Mouse (Mus musculus) monocyte, adult 2 months (primary cell): ENCODE measurements around the gene Zic5.
"Not testable (repeated sequence)": the region's sequence is repeated elsewhere in the genome, so short reads cannot be mapped to it uniquely, and the experiment has no call there.

Experiments used
- DNase-seq, 2 experiments: peaks; one replicate each; pipeline ENCODE4 v3.0.0; 2022; ENCODE audit warnings: low spot score in 2 of 2, low read depth in 1 of 2

Zic5 gene

GRCm38 (mm10) chr14:122465931-122466490, 534 bp upstream of the Zic5 start:
- DNase-seq = no peak

- DNase-seq = no peak
Measured at GRCm38 (mm10) chr14:122464351-122464762, 1.1 kb downstream of the Zic5 start.

- DNase-seq = not testable (repeated sequence)
Measured at GRCm38 (mm10) chr14:122463734-122464341, 1.6 kb downstream of the Zic5 start.

GRCm38 (mm10) chr14:122463080-122463691, 2.3 kb downstream of the Zic5 start:
- no peak for DNase-seq

GRCm38 (mm10) chr14:122462689-122463079, 2.8 kb downstream of the Zic5 start:
- DNase-seq = no peak

GRCm38 (mm10) chr14:122461966-122462365, 3.5 kb downstream of the Zic5 start:
- no peak for DNase-seq

DNA sequence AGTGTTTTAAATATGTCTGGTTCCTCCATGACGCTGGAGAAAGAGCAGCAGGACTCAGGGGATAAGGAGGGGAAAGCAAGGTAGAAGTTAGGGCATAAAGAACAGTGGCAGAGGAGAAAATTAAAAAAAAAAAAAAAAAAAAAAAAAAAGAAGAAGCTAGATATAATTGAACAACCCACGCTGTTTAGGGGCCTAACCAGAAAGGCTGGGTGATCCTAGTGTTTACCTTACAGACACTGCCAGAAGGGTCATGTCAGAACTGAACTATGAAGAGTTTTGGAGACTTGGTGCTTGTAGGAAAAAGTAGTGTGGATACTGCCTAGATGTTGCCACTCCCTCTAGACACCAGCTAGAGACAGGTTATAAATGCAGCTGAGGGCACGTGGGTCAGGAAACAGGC, 4.0 kb downstream of the Zic5 start:
- no peak for DNase-seq

- no peak for DNase-seq
Measured at GRCm38 (mm10) chr14:122460226-122460625, 5.3 kb downstream of the Zic5 start.

GRCm38 (mm10) chr14:122459776-122460175, 5.7 kb downstream of the Zic5 start:
- DNase-seq = no peak

DNA sequence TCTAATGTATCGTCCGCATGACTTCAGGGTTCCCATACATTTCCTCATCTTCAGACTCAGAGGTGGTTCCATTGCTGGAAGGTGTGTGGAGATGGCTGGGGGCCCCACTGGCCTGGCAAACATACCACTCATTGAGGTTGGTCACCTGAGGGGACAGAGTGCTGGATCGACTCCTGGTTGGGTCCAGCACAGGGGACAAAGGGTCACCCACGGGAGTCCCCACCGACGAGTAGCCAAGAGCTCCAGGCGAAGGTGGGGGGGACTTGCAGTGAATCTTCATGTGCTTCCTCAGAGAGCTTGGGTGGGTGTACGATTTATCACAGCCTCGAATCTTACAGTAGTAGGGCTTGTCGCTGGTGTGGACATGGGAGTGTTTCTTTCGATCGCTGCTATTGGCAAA, 6.1 kb downstream of the Zic5 start:
- DNase-seq = not testable (repeated sequence)

DNA sequence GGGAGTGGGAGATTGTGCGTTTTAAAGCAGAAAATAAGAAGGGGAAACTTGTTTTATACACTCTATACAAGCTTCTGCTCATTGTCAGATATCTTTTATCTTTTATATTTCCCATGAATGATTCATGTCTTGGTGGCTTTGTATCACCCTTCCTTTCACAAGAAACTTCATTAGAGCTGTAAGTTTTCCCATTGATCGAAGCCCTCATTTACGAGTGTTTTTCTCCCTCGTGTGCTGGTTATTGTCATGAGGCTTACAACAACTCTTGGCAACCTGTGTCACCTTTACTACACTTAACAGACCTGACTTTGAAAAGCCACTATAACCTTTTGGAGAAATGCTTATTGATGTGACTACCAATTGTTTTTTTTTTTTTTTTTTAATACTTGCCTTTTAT, 9.9 kb downstream of the Zic5 start:
- DNase-seq = no peak

DNA sequence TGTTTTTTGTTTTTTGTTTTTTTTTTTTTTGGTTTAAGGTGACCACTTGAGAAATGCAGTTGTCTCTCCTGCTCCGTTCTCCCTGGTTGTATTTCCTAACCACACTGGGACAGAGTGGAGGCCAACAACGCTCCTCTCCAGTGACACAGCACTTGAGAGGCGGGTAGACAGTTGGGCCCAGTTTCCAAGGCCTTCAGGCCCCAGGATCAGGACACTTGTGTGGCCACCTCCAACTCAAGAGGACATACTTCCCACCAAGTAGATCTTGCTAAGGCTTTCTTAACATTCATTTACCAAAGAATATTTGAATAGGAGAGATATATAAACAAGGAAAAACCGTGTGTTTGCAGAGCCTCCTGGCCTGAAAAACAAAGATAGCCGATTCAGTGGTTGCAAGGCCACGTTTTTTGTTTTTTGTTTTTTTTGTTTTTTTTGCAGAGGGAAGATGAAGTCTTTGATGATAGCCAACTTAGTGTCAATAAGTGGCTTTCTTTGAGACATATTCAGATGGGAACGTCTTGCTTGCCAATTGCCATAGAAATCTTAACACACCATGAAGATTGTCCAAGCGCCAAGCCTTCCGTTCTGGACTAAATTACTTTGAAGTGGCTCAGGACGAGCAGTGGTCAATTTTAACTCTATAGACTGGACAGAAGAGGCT, 10.4 kb downstream of the Zic5 start:
- DNase-seq = no peak

DNA sequence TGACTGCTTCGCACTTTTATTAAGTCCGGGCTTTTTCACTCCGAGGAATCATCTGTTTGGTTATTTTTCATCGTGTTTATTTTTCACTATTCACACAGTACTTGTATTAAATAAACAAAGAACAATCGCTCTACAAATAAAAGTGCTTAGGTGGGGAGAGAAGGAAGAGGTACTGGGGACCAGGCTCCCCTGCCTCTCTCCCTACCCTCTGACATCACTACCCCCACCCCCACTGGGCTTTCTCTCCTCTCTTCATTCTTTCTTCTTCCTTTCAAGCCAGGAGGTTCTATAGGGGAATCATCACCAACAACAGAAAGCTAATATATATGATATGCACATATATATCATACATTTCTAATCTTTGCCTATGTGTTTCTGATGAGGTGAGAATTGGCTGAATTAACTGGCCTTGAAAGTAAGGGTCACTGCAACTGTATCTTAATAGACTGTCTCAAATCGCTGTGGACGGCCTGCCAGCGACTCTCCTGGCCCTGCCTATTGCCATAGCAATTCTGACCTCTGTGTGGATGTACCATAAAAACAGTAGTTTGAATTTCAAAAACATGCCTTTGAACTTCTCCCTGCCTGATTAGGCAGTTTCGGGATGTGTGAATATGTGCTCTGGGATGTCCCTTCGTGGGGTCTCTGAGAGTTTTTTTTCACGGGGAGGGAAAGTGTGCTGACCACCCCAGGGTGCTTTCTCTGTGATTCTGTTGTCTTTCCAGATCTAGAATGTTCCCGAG, 11.3 kb downstream of the Zic5 start:
- DNase-seq = no peak

- no peak for DNase-seq
Measured at GRCm38 (mm10) chr14:122453388-122453995, 12.0 kb downstream of the Zic5 start.

GRCm38 (mm10) chr14:122452701-122453387, 12.6 kb downstream of the Zic5 start:
- DNase-seq = no peak

DNA sequence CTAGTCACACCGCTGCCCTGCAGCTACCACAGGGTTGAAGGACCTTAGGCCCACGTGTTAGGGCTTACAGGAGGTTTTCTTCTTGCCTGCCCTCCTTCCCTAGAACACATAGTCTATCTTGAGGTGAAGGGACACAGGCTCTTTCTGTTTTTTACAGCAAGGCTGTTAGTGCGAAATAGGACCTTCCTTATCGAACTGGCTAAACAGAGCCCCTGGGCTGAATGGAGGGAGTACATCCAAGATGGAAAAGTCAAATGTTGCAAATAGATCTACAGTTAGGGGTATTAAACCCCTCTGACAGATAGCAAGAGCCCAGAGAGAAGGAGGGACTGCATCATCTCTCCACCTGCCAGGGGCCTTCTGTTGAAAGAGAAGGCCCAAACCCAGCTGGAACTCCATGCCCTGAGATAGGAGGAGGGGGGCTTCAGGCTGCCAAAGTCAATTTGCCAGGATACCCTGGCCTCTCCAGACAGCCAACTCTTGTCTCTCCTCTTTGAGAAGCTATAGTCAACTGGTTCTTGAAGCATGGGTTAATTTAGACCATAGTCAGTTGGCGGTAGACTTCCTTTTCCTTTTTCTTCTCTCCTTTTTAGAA, 13.8 kb downstream of the Zic5 start:
- no peak for DNase-seq

GRCm38 (mm10) chr14:122450496-122451382, 14.7 kb downstream of the Zic5 start, which contains the start of gene Gm5089:
Gene Gm5089, minus strand, starts transcription at chr14:122451115.
- no peak for DNase-seq

- no peak for DNase-seq
Measured at GRCm38 (mm10) chr14:122449601-122450495, 15.6 kb downstream of the Zic5 start.
